Mouse (Mus musculus): ENCODE results near the gene Klrg1. TPM values are rescaled to one million over a fixed set of nuclear protein-coding genes. Genes with fewer than 3 reads are reported as not detected.

Klrg1 gene
- polyA plus RNA-seq (2012; rRNA removed) = 0.65 and 0.66 TPM in 2 replicates

DNA sequence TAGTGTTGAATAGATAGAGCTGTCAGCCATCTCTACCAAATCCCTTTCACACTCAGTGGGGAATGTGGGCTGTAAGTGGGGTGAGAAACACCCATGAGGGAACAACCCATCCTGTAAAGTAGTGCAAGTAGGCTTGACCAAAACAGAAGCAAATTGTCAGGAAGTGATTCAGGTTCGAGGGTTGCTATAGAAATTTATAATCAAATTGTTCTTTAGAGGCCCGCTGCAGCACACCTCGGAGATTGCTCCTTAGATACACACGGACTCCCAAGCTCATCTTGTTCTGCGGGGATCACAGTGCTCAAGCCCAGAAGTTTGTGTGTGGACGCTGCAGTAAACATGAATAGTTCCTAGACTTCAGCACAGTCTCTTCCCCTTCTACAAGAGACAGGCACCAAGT, at the start of gene Klrg1:
Gene Klrg1, minus strand, starts transcription at position 101 of the 400 bp plus-strand sequence.
- WGBS = 76% methylated on average over 6 of the region's 6 CpGs
- no peak for TF ChIP-seq CTCF (IDR thresholded peaks at IDR 0.05; ENCODE audit: insufficient read depth, low read length)
- no peak for TF ChIP-seq POLR2A (IDR thresholded peaks at IDR 0.05; ENCODE audit: borderline replicate concordance, extremely low read depth, low read depth, low read length)
- H3K4me3 ChIP-seq (replicated peaks; ENCODE audit: extremely low read depth, low read depth, low read length) = no peak within 1 kb of the TSS
- no peaks in the 10 kb centered on the region for H3K4me1 ChIP-seq (ENCODE audit: control insufficient read depth, insufficient read depth, low read length)
- DNase-seq = no peak

DNA sequence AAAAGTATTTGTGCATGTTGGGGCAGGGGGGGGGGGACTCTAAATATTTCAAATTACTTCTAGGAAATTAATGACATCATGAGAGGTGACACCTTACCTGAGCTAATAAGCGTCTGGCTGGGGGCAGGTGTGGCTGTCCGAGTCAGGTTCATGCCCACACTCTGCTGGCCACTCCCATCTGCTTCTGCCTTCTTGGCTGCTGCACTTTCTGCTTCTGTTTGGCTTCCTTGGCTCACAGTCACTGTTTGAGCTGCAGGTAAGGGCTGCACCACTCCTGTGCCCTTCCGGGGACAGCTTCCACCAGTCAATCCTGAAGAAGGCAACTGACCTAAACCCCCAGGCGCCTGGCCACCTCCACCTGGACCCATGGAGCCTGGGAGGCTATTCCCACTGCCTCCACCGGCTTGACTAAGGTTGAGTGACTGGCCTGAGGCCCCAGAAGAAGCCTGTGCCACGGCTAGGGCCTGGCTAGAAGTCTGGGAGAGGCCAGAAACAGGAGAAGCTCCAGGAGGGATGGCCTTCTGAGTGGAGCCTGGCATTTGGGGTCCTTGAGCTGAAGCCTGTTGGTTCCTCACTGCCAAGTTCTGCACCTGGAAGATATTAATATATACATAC, 42.8 kb upstream of the Klrg1 start:
- TF ChIP-seq CTCF (IDR thresholded peaks at IDR 0.05; ENCODE audit: insufficient read depth, low read length) (no peak), POLR2A (IDR thresholded peaks at IDR 0.05; ENCODE audit: borderline replicate concordance, extremely low read depth, low read depth, low read length) (no peak)

DNA sequence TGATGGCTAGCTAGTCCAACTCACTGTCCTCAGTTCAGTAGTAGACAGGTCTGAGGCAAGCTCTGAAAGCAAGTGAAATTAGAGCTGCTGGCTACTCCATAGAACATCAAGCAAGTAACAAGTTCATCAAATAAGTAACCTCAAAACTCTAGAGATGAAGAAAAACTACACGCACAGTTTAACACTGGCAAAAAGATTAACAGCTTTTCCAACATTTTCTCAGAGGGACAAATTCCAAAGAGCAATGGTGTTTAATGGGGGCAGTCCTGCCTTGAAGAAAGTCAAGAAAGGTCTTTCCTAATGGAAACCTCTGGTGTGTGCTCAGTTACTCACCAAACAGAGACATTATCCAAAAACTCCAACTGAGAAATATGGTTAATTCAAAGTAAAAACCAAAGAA, 36.0 kb upstream of the Klrg1 start:
- H3K4me3 ChIP-seq (replicated peaks; ENCODE audit: extremely low read depth, low read depth, low read length) = no peak overlapping the region
- TF ChIP-seq CTCF (IDR thresholded peaks at IDR 0.05; ENCODE audit: insufficient read depth, low read length) (no peak), POLR2A (IDR thresholded peaks at IDR 0.05; ENCODE audit: borderline replicate concordance, extremely low read depth, low read depth, low read length) (no peak)
- H3K4me1 ChIP-seq (ENCODE audit: control insufficient read depth, insufficient read depth, low read length) = no peaks in the 10 kb centered on the region
- WGBS = 90% methylated on average over 1 of the region's 1 CpGs
- no peak for DNase-seq

More for the DNA sequence above, 42.8 kb upstream of the Klrg1 start:
- 81% methylated on average over 6 of the region's 6 CpGs for WGBS
- no peaks in the 10 kb centered on the region for H3K4me1 ChIP-seq (ENCODE audit: control insufficient read depth, insufficient read depth, low read length)
- H3K4me3 ChIP-seq (replicated peaks; ENCODE audit: extremely low read depth, low read depth, low read length) = no peak overlapping the region
- DNase-seq = no peak

- H3K4me1 ChIP-seq (ENCODE audit: control insufficient read depth, insufficient read depth, low read length) = peaks cover 5% of the 10 kb centered on the region; the same call in 1 of the 2 replicates
- TF ChIP-seq CTCF (IDR thresholded peaks at IDR 0.05; ENCODE audit: insufficient read depth, low read length) (no peak), POLR2A (IDR thresholded peaks at IDR 0.05; ENCODE audit: borderline replicate concordance, extremely low read depth, low read depth, low read length) (no peak)
- no peak for DNase-seq
- H3K4me3 ChIP-seq (replicated peaks; ENCODE audit: extremely low read depth, low read depth, low read length) = no peak overlapping the region
- WGBS = 33% methylated on average over 5 of the region's 5 CpGs
Observed at GRCm38 (mm10) chr6:122310187-122310820, 27.6 kb upstream of the Klrg1 start.

DNA sequence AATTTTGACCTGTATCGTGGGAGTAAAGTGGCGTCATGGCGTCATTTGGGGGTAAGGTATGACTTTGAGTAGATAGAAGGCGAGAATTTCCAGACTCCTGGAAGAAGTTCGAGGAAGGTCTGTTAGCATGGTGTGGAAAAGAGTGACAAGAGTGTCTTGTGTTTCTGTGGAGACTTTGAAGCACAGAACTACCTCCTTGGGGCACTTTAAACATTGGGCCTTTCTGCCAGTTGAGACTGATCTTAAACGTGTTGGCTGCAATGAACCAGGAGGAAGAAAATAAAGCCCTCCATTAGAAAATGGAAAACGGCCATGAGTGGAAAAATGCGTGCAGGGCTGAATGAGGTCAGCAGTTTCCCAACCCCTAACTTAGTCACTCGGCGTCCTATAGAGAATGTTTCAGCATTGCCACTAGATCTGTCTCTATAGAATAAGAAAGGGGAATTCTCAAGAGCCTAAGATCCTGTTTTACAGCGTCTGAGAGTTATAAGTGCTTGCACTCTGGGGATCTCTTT, 26.8 kb upstream of the Klrg1 start:
- peaks cover 5% of the 10 kb centered on the region; the same call in 1 of the 2 replicates for H3K4me1 ChIP-seq (ENCODE audit: control insufficient read depth, insufficient read depth, low read length)
- no peak for DNase-seq

DNA sequence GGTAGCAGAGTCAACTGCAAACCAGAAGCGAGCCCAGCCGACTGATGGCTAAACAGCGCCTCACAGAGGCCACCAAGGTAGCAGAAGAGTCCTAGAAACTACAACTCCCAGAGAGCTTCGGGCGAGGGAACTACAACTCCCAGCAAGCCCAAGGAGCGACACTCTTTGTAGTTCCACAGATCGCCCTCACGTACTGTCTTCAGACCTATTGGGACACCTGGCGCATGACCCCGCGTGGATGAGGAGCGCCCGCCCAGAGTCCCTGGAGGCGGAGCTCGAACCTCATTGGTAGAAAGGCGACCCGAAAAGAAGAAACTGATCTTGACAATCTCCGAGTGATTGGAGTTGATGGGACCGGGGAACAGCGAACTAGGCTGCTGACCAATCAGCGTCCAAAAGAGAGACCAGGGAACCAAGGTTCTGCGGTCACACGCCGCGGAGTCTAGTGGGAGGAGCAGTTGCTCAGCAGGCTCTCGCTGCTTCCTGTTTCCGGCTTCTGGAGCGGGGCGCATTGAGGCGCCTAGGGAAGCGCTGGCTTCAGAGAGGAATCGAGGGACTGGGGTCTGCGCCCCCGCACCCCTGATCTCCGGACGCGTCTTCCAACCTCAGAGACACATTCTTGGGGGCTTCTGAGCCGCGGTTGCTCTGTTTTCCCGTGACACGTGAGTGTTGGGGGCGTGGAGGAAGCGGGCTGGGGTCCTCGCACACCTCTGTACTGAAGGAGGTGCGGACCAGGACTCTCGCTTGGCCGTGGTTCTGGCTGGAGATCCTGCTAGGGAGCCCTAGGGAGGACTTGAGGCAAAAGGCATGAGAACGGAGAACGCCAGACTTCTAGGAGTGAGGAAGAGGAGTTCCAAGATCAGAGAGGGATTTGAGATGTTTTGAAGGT, 26.1 kb upstream of the Klrg1 start, which contains the start of gene M6pr:
Gene M6pr, plus strand, starts transcription at position 216 of the 889 bp plus-strand sequence.
- peak; percentile 85 for TF ChIP-seq CTCF (IDR thresholded peaks at IDR 0.05; ENCODE audit: insufficient read depth, low read length)
- peak; percentile 74; the same call in 1 of the 2 replicates for TF ChIP-seq POLR2A (IDR thresholded peaks at IDR 0.05; ENCODE audit: borderline replicate concordance, extremely low read depth, low read depth, low read length)
- DNase-seq = peak; percentile 93
- H3K4me3 ChIP-seq (replicated peaks; ENCODE audit: extremely low read depth, low read depth, low read length) = peak within 1 kb of the TSS; percentile 95
- WGBS = under 1% methylated on average over 49 of the region's 49 CpGs
- peaks cover 5% of the 10 kb centered on the region; the same call in 1 of the 2 replicates for H3K4me1 ChIP-seq (ENCODE audit: control insufficient read depth, insufficient read depth, low read length)

More for the DNA sequence above, 26.8 kb upstream of the Klrg1 start:
- under 1% methylated on average over 11 of the region's 11 CpGs for WGBS
- TF ChIP-seq CTCF (IDR thresholded peaks at IDR 0.05; ENCODE audit: insufficient read depth, low read length) (no peak), POLR2A (IDR thresholded peaks at IDR 0.05; ENCODE audit: borderline replicate concordance, extremely low read depth, low read depth, low read length) (no peak)
- peak overlapping the region; percentile 95 for H3K4me3 ChIP-seq (replicated peaks; ENCODE audit: extremely low read depth, low read depth, low read length)

DNA sequence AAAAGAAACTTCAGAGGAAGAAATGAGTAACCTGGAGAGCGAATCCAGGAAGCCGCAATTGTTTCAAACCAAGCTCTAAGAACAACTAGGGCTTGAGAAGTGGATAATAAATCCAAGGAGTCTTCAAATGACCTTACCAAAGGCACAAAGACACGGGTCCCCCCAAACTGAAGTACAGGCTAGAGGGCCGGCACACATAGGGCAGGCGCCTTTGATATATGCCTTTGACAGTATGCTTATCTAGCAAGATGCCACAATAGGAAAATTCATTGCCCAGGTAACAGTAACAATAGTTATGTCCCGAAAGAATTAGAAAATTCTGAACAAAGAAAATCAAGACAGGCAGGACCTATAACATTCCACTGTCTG, 25.4 kb upstream of the Klrg1 start:
- Histone ChIP-seq H3K4me1 (ENCODE audit: control insufficient read depth, insufficient read depth, low read length) (peaks cover 5% of the 10 kb centered on the region; the same call in 1 of the 2 replicates), H3K4me3 (replicated peaks; ENCODE audit: extremely low read depth, low read depth, low read length) (no peak overlapping the region)
- 68% methylated on average over 6 of the region's 6 CpGs for WGBS
- TF ChIP-seq POLR2A (IDR thresholded peaks at IDR 0.05; ENCODE audit: borderline replicate concordance, extremely low read depth, low read depth, low read length) (no peak), CTCF (IDR thresholded peaks at IDR 0.05; ENCODE audit: insufficient read depth, low read length) (no peak)
- no peak for DNase-seq

DNA sequence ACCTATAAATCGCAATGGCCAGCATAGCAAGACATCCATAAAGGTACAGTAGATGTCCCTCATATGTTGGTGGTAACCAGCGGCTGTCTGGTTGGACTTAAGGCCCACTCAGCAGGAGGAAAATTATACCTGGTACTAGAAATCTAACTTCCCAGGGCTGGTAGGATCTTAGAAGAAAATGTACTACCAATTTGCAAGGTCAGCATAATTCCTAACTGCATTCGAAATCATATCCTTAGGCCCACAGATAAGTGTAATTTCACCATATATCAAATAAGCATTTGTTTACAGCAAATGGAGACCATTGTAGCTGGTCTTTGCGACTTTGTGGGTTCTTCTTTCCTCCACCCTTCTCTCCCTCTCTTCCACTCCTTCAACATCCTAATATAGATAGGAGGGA, 24.0 kb upstream of the Klrg1 start:
- Histone ChIP-seq H3K4me1 (ENCODE audit: control insufficient read depth, insufficient read depth, low read length) (peaks cover 5% of the 10 kb centered on the region; the same call in 1 of the 2 replicates), H3K4me3 (replicated peaks; ENCODE audit: extremely low read depth, low read depth, low read length) (no peak overlapping the region)
- TF ChIP-seq CTCF (IDR thresholded peaks at IDR 0.05; ENCODE audit: insufficient read depth, low read length) (no peak), POLR2A (IDR thresholded peaks at IDR 0.05; ENCODE audit: borderline replicate concordance, extremely low read depth, low read depth, low read length) (no peak)
- no peak for DNase-seq
- WGBS = 80% methylated on average over 4 of the region's 4 CpGs

All from lung, adult 2 months (tissue).